ENCODE assay signal across 35 mouse cellular contexts in the genomic region with DNA sequence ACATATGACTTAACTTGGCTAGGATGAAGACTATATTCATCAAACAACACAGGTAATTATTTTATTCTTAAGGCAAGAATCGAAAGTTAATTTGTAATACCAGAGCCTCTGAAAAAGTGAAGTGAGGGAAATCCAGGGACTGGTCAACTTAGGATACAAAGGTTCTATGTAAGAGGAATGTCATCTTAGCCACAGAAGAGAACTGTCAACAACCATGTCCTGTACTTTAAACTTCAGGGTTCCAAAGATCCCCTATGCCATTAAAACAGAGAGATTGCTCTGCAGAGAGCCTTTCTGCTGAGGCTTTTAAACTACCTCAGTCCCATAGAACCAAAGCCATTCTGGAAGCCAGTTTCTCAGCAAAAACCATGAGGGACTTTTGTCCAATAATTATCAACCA.
"Had no signal": no experiment of that assay in that cellular context is flagged by ENCODE, and none has a peak within 500 bp of the region (broad histone marks: within the 10 kb centered on the region; RNA-seq: fewer than 3 reads in every experiment).

No protein-coding gene starts in this region.

- H3K4me1 ChIP-seq: heart, embryonic 10.5 days; heart, embryonic 12.5 days; heart, embryonic 13.5 days; heart, embryonic 15.5 days; hindbrain, embryonic 10.5 days; hindbrain, embryonic 12.5 days; hindbrain, embryonic 13.5 days; hindbrain, embryonic 15.5 days; intestine, embryonic 15.5 days; kidney, embryonic 15.5 days had no signal

- H3K27ac ChIP-seq: heart, adult 2 months; heart, embryonic 10.5 days; heart, embryonic 13.5 days; heart, embryonic 15.5 days; hindbrain, embryonic 10.5 days; hindbrain, embryonic 12.5 days; hindbrain, embryonic 13.5 days; hindbrain, embryonic 14.5 days; hindbrain, embryonic 15.5 days; hindbrain, postnatal 0 days; intestine, embryonic 15.5 days; kidney, embryonic 15.5 days; kidney, postnatal 0 days; layer of hippocampus, adult 2 months had no signal

- H3K36me3 ChIP-seq: heart, embryonic 10.5 days; heart, embryonic 12.5 days; heart, embryonic 13.5 days; heart, embryonic 15.5 days; intestine, embryonic 15.5 days; kidney, embryonic 15.5 days had no signal

- H3K9ac ChIP-seq: heart, embryonic 12.5 days; heart, embryonic 13.5 days; heart, embryonic 15.5 days; hindbrain, embryonic 12.5 days; hindbrain, embryonic 13.5 days; hindbrain, embryonic 14.5 days; hindbrain, embryonic 15.5 days; intestine, embryonic 15.5 days; kidney, embryonic 15.5 days had no signal

- H3K4me2 ChIP-seq: heart, embryonic 11.5 days; heart, embryonic 12.5 days; heart, embryonic 13.5 days; heart, embryonic 15.5 days; hindbrain, embryonic 12.5 days; hindbrain, embryonic 13.5 days; hindbrain, embryonic 14.5 days; hindbrain, embryonic 15.5 days; intestine, embryonic 15.5 days; kidney, embryonic 15.5 days had no signal

- H3K9me3 ChIP-seq: heart, embryonic 10.5 days; heart, embryonic 12.5 days; heart, embryonic 13.5 days; heart, embryonic 15.5 days; hindbrain, embryonic 10.5 days; hindbrain, embryonic 12.5 days; hindbrain, embryonic 13.5 days; hindbrain, embryonic 15.5 days; intestine, embryonic 15.5 days; kidney, embryonic 15.5 days had no signal

- DNase-seq: heart, adult 2 months; heart, postnatal 10 days; heart, postnatal 14 days; heart, postnatal 36 days; heart, postnatal 4 days; kidney, adult 11 months; kidney, adult 18-20 months; kidney, adult 2 months; kidney, adult 8-10 months; kidney, adult 9 months; kidney, postnatal 10 days; kidney, postnatal 14 days; kidney, postnatal 25 days; kidney, postnatal 36 days; kidney, postnatal 4 days; layer of hippocampus, adult 9-11 months had no signal

- H3K27me3 ChIP-seq: heart, embryonic 12.5 days; heart, embryonic 13.5 days; heart, embryonic 15.5 days; hindbrain, embryonic 12.5 days; hindbrain, embryonic 13.5 days; hindbrain, embryonic 15.5 days; intestine, embryonic 15.5 days; kidney, embryonic 15.5 days had no signal

- ATAC-seq: hindbrain, embryonic 16.5 days; hindbrain, postnatal 0 days; inflammation-experienced regulatory T-cells, adult 6 months; intestine, embryonic 15.5 days; intestine, embryonic 16.5 days; intestine, postnatal 0 days had no signal

- H3K4me3 ChIP-seq: heart, adult 2 months; heart, embryonic 10.5 days; heart, embryonic 12.5 days; heart, embryonic 13.5 days; heart, embryonic 15.5 days; hindbrain, embryonic 10.5 days; hindbrain, embryonic 12.5 days; hindbrain, embryonic 13.5 days; hindbrain, embryonic 15.5 days; intestine, embryonic 15.5 days; kidney, embryonic 15.5 days; layer of hippocampus, adult 2 months had no signal
